Comparison of ENCODE assay signal across 11 mouse cellular contexts in genomic region chr17:70844971-70845370, GRCm38 (mm10). TPM values are rescaled to one million over a fixed set of nuclear protein-coding genes. Genes with fewer than 3 reads are reported as not detected.
DNase-seq lines count a peak whose midpoint lies in the region; ATAC-seq and TF ChIP-seq lines count a peak whose summit lies in the region.
"Had no signal": no experiment of that assay in that cellular context is flagged by ENCODE, and none has a peak within 500 bp of the region (broad histone marks: within the 10 kb centered on the region; RNA-seq: fewer than 3 reads in every experiment).

No protein-coding gene starts in this region.

- H3K4me1 ChIP-seq in midbrain, postnatal 0 days (ENCODE audit: insufficient read depth, low read length) = peaks cover 6% of the 10 kb centered on the region
- H3K4me1 ChIP-seq in midbrain, embryonic 11.5 days (ENCODE audit: control insufficient read depth, insufficient read depth, low read length) = peaks cover 13% of the 10 kb centered on the region
- peaks cover 17% of the 10 kb centered on the region for H3K4me1 ChIP-seq in stomach, embryonic 16.5 days (ENCODE audit: control insufficient read depth, insufficient read depth, low read length)

- H3K9me3 ChIP-seq in midbrain, postnatal 0 days (ENCODE audit: low read length) = no peaks in the 10 kb centered on the region
- no peaks in the 10 kb centered on the region for H3K9me3 ChIP-seq in midbrain, embryonic 11.5 days (ENCODE audit: control insufficient read depth, low read length)
- no peaks in the 10 kb centered on the region for H3K9me3 ChIP-seq in stomach, embryonic 16.5 days (replicated peaks; ENCODE audit: control insufficient read depth, low read length)
- H3K9me3 ChIP-seq: midbrain, embryonic 13.5 days had no signal

- H3K27me3 ChIP-seq in midbrain, postnatal 0 days (ENCODE audit: insufficient read depth, low read length) = peaks cover 12% of the 10 kb centered on the region
- H3K27me3 ChIP-seq in midbrain, embryonic 11.5 days (ENCODE audit: control insufficient read depth, insufficient read depth, low read length) = no peaks in the 10 kb centered on the region
- H3K27me3 ChIP-seq in stomach, embryonic 16.5 days (ENCODE audit: control insufficient read depth, insufficient read depth, low read length) = no peaks in the 10 kb centered on the region

- WGBS in midbrain, postnatal 0 days = 62% methylated on average over 10 of the region's 10 CpGs
- WGBS in midbrain, embryonic 11.5 days = 91% methylated on average over 10 of the region's 10 CpGs
- 58% methylated on average over 10 of the region's 10 CpGs for WGBS in stomach, embryonic 16.5 days

- no peak overlapping the region for H3K4me2 ChIP-seq in midbrain, postnatal 0 days (ENCODE audit: low read depth, low read length, poor library complexity, severe bottlenecking)
- H3K4me2 ChIP-seq in midbrain, embryonic 11.5 days = no peak overlapping the region
- H3K4me2 ChIP-seq in stomach, embryonic 16.5 days (ENCODE audit: low read depth, low read length) = peak overlapping the region; percentile 28; the same call in 1 of the 2 replicates
- H3K4me2 ChIP-seq: midbrain, embryonic 13.5 days had no signal

- H3K27ac ChIP-seq in midbrain, postnatal 0 days (ENCODE audit: low read depth, low read length) = no peak overlapping the region
- no peak overlapping the region for H3K27ac ChIP-seq in midbrain, embryonic 11.5 days (ENCODE audit: low read depth, low read length)
- H3K27ac ChIP-seq in stomach, embryonic 16.5 days (ENCODE audit: low read length) = peak overlapping the region; percentile 80
- H3K27ac ChIP-seq: layer of hippocampus, adult 2 months; midbrain, embryonic 13.5 days had no signal

- H3K36me3 ChIP-seq in midbrain, postnatal 0 days (ENCODE audit: insufficient read depth, low read length) = no peaks in the 10 kb centered on the region
- peaks cover 13% of the 10 kb centered on the region; the same call in 1 of the 2 replicates for H3K36me3 ChIP-seq in midbrain, embryonic 11.5 days (ENCODE audit: control insufficient read depth, insufficient read depth, low read length)
- H3K36me3 ChIP-seq in stomach, embryonic 16.5 days (ENCODE audit: control insufficient read depth, insufficient read depth, low read length) = no peaks in the 10 kb centered on the region

- H3K4me3 ChIP-seq in midbrain, postnatal 0 days (ENCODE audit: low read depth, low read length) = no peak overlapping the region
- H3K4me3 ChIP-seq in midbrain, embryonic 11.5 days (ENCODE audit: low read depth, low read length) = no peak overlapping the region
- no peak overlapping the region for H3K4me3 ChIP-seq in stomach, embryonic 16.5 days (replicated peaks; ENCODE audit: low read length)
- H3K4me3 ChIP-seq: layer of hippocampus, adult 2 months; midbrain, embryonic 13.5 days had no signal

- peak; percentile 39 to 44 for DNase-seq in heart, adult 18-20 months
- no peak for DNase-seq in heart, adult 11 months
- DNase-seq in midbrain, postnatal 0 days (ENCODE audit: low spot score) = peak; percentile 63
- DNase-seq in midbrain, embryonic 11.5 days (ENCODE audit: low spot score, missing footprints) = no peak
- peak; percentile 34 to 36 for DNase-seq in kidney, adult 8-10 months
- no peak for DNase-seq in urinary bladder, postnatal 4 days (ENCODE audit: low spot score in 2 of 2)
- DNase-seq in frontal cortex, postnatal 10 days (ENCODE audit: low spot score in 2 of 2) = no peak
- DNase-seq: thymus, postnatal 36 days had no signal

- no peak overlapping the region for H3K9ac ChIP-seq in midbrain, postnatal 0 days (replicated peaks; ENCODE audit: low read length, poor library complexity, severe bottlenecking)
- H3K9ac ChIP-seq in midbrain, embryonic 11.5 days (ENCODE audit: low read length) = no peak overlapping the region
- no peak overlapping the region; the same call in 1 of the 2 replicates for H3K9ac ChIP-seq in stomach, embryonic 16.5 days (ENCODE audit: low read length)
- H3K9ac ChIP-seq: midbrain, embryonic 13.5 days had no signal

- ATAC-seq in midbrain, postnatal 0 days (ENCODE audit: low FRiP score) = no peak
- ATAC-seq in midbrain, embryonic 11.5 days (ENCODE audit: low FRiP score) = no peak
- no peak for ATAC-seq in stomach, embryonic 16.5 days (ENCODE audit: insufficient read depth, low FRiP score)
- ATAC-seq: midbrain, embryonic 13.5 days had no signal

- TF ChIP-seq CTCF in midbrain, postnatal 0 days (IDR thresholded peaks at IDR 0.05) = no peak

RNA-seq across cellular contexts. Expression of gene Tgif1, which starts 8.4 kb away (rescaled TPM):
- 1 to 10 TPM; 2.6 to 4.6 TPM for total RNA-seq in heart, adult 18-20 months (2021)
- 5.6 and 5.8 TPM in 2 replicates for total RNA-seq in midbrain, postnatal 0 days (2014; rRNA removed)
- polyA plus RNA-seq in midbrain, postnatal 0 days (2015; fragmentation: Nextera tagmentation; extraction: Ambion mirVana) = 3.8 and 4.2 TPM in 2 replicates
- polyA plus RNA-seq in midbrain, embryonic 11.5 days (2014; fragmentation: Nextera tagmentation; extraction: Ambion mirVana) = 53.0 and 58.4 TPM in 2 replicates
- polyA plus RNA-seq in stomach, embryonic 16.5 days (2015; fragmentation: Nextera tagmentation; extraction: Ambion mirVana) = 56.5 and 60.1 TPM in 2 replicates

Comparison
In these comparisons a context has a peak if more than half of its experiments do, and no peak if none do; other contexts are left out.
1. DNase-seq: peak in heart, adult 18-20 months (2 of 2), midbrain, postnatal 0 days (single experiment) and kidney, adult 8-10 months (2 of 2); none in heart, adult 11 months (single experiment), midbrain, embryonic 11.5 days (single experiment), urinary bladder, postnatal 4 days (0 of 2) and frontal cortex, postnatal 10 days (0 of 2).
2. RNA of gene Tgif1, which starts 8.4 kb away (polyA plus RNA-seq): 56.5 to 60.1 TPM in stomach, embryonic 16.5 days and 53.0 to 58.4 TPM in midbrain, embryonic 11.5 days; 3.8 to 4.2 TPM in midbrain, postnatal 0 days; every median in the first group is over 10 times any median in the second.